12 mouse cellular contexts compared by ENCODE assay signal in genomic region chr8:108592990-108593589, GRCm38 (mm10).
DNase-seq lines count a peak whose midpoint lies in the region; ATAC-seq and TF ChIP-seq lines count a peak whose summit lies in the region.
"Had no signal": no experiment of that assay in that cellular context is flagged by ENCODE, and none has a peak within 500 bp of the region (broad histone marks: within the 10 kb centered on the region; RNA-seq: fewer than 3 reads in every experiment).

No protein-coding gene starts in this region.

- 0 out of 2 replicates have a peak, but pooled peaks cover 4% of the 10 kb centered on the region for H3K27me3 ChIP-seq in liver, embryonic 12.5 days (replicated peaks)
- H3K27me3 ChIP-seq in cerebellum, adult 2 months (ENCODE audit: control insufficient read depth, insufficient read depth, low read length) = no peaks in the 10 kb centered on the region

- DNase-seq in gastrocnemius, adult 2 months = peak; percentile 28
- no peak for DNase-seq in gastrocnemius, postnatal 36 days
- peak; percentile 24 for DNase-seq in kidney, postnatal 14 days
- DNase-seq in kidney, adult 9 months = no peak
- DNase-seq in embryo, embryonic 9.5 days (ENCODE audit: extremely low spot score) = peak; percentile 39
- no peak for DNase-seq in layer of hippocampus, adult 9-11 months
- no peak for DNase-seq in cerebellum, adult 2 months
- DNase-seq: adrenal gland, adult 8-10 months; B cell, adult 2 months; cerebellum, adult 8-10 months had no signal

- TF ChIP-seq POLR2A in cerebellum, adult 2 months (IDR thresholded peaks at IDR 0.05; ENCODE audit: borderline replicate concordance, insufficient read depth, low read length) = no peak

- WGBS in liver, embryonic 12.5 days (ENCODE audit: insufficient replicate concordance) = 66% methylated on average over 13 of the region's 13 CpGs
- WGBS in cerebellum, adult 2 months = 78% methylated on average over 13 of the region's 13 CpGs

- no peaks in the 10 kb centered on the region for H3K9me3 ChIP-seq in liver, embryonic 12.5 days (replicated peaks)

- H3K27ac ChIP-seq in gastrocnemius, adult 2 months = peak overlapping the region; percentile 24; the same call in 1 of the 2 replicates
- H3K27ac ChIP-seq in liver, embryonic 12.5 days = no peak overlapping the region
- no peak overlapping the region for H3K27ac ChIP-seq in cerebellum, adult 2 months (ENCODE audit: insufficient read depth, low read length)
- H3K27ac ChIP-seq: macrophage had no signal

- H3K36me3 ChIP-seq in liver, embryonic 12.5 days = no peaks in the 10 kb centered on the region

- no peak overlapping the region for H3K9ac ChIP-seq in liver, embryonic 12.5 days

- H3K4me2 ChIP-seq in liver, embryonic 12.5 days = peak overlapping the region; percentile 10; the same call in 1 of the 2 replicates

- no peak for TF ChIP-seq CTCF in gastrocnemius, adult 2 months (IDR thresholded peaks at IDR 0.05)
- TF ChIP-seq CTCF in cerebellum, adult 2 months (IDR thresholded peaks at IDR 0.05; ENCODE audit: borderline replicate concordance, insufficient read depth, low read depth, low read length) = no peak

- peaks cover 35% of the 10 kb centered on the region for H3K4me1 ChIP-seq in liver, embryonic 12.5 days
- H3K4me1 ChIP-seq in cerebellum, adult 2 months (ENCODE audit: control insufficient read depth, insufficient read depth, low read length) = no peaks in the 10 kb centered on the region

- intact Hi-C loops in gastrocnemius, adult 2 months (cut with DNase I) = no loop called here
- intact Hi-C loops in gastrocnemius, postnatal 36 days (cut with DNase I) = no loop called here

- no peak overlapping the region for H3K4me3 ChIP-seq in gastrocnemius, adult 2 months
- no peak overlapping the region for H3K4me3 ChIP-seq in liver, embryonic 12.5 days
- no peak overlapping the region for H3K4me3 ChIP-seq in cerebellum, adult 2 months (replicated peaks; ENCODE audit: insufficient read depth, low read depth, low read length)

- ATAC-seq in liver, embryonic 12.5 days = peak; percentile 49; the same call in 1 of the 2 replicates

Comparison
In these comparisons a context has a peak if more than half of its experiments do, and no peak if none do; other contexts are left out.
1. DNase-seq: peak in gastrocnemius, adult 2 months (single experiment), kidney, postnatal 14 days (single experiment) and embryo, embryonic 9.5 days (single experiment); none in gastrocnemius, postnatal 36 days (0 of 2), kidney, adult 9 months (single experiment), layer of hippocampus, adult 9-11 months (single experiment) and cerebellum, adult 2 months (0 of 2).